Mouse (Mus musculus) lung, adult 2 months (tissue): ENCODE measurements around the gene Gse1.

ENCODE experiments used
- CTCF ChIP-seq: fragments of 200-500 bp; IDR thresholded peaks from 2 replicates; pipeline ENCODE4 v1.5.1; 2011; ENCODE audit warnings: mild to moderate bottlenecking, low read length, control low read depth; ENCODE audit not compliant: insufficient read depth
- POLR2A ChIP-seq: fragments of 200-500 bp; IDR thresholded peaks from 2 replicates; pipeline ENCODE4 v1.6.1; 2011; ENCODE audit warnings: low read depth, mild to moderate bottlenecking, control low read depth, low read length, borderline replicate concordance; ENCODE audit errors: extremely low read depth

DNA sequence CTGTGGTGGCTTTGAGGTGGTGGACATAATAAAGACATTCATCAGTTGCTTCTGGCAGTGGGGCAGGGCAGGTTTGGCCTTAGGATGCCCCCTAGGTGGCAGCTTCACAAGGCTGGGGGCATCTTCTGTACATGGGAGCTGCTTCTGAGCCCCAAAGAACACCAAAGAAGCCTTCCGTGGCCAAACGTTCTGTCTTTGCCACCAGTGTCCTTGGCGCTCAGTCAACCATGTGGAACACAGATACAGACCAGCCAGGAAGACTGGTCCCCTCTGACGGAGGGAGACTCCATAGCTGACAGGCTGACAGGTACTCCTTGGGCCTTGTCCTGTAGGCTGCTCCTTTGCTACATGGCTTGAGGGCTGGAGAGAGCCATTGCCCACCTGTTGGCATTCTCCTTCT, 45.2 kb downstream of the Gse1 start:
- no peak for TF ChIP-seq POLR2A
- TF ChIP-seq CTCF = no peak
